ENCODE assay signal across 8 mouse cellular contexts in the genomic region with DNA sequence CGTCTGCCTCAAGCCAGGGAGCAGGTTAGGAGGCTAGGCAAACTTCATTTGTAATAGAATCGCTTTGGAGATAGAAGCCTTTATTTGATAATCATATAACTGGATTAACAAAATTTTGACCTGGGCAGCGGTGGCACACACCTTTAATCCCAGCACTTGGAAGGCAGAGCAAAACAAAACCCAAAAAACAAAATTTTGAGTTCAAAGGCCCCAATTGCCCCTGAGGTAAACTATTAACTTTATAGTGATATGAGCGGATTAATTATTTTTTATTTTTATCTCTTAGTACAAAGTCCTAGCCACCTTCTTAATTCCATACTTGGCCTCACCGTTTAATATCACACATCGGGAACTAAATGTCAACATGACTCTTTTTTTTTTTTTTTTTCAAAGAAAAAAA. TPM values are rescaled to one million over a fixed set of nuclear protein-coding genes. Genes with fewer than 3 reads are reported as not detected.
A peak's percentile ranks its signal among the peaks of the same experiment; 100 is the strongest.
DNase-seq lines count a peak whose midpoint lies in the region; ATAC-seq and TF ChIP-seq lines count a peak whose summit lies in the region.

No protein-coding gene starts in this region.

- H3ac ChIP-seq in C2C12 (ENCODE audit: control insufficient read depth, insufficient read length, low read depth), result no peak overlapping the region

- H3K27me3 ChIP-seq in heart, adult 2 months (ENCODE audit: control insufficient read depth, insufficient read depth, low read length), result no peaks in the 10 kb centered on the region
- H3K27me3 ChIP-seq in C2C12 (ENCODE audit: control insufficient read depth, insufficient read depth, insufficient read length), result no peaks in the 10 kb centered on the region
- no peaks in the 10 kb centered on the region for H3K27me3 ChIP-seq in forebrain, embryonic 14.5 days (replicated peaks; ENCODE audit: control insufficient read depth, insufficient read depth, low read length)
- H3K27me3 ChIP-seq in liver, embryonic 13.5 days, result no peaks in the 10 kb centered on the region

- peak overlapping the region; percentile 91 for H3K27ac ChIP-seq in heart, adult 2 months
- H3K27ac ChIP-seq in forebrain, embryonic 14.5 days (ENCODE audit: low read depth, low read length), result 0 out of 2 replicates have a peak overlapping the region, but pooled peaks have one; percentile 63
- H3K27ac ChIP-seq in liver, embryonic 13.5 days, result peak overlapping the region; percentile 91

- no peaks in the 10 kb centered on the region for H3K79me2 ChIP-seq in heart, adult 2 months (replicated peaks; ENCODE audit: control insufficient read depth, insufficient read depth, low read length)
- H3K79me2 ChIP-seq in C2C12 (ENCODE audit: control insufficient read depth, insufficient read depth), result peaks cover 35% of the 10 kb centered on the region

- no peak for TF ChIP-seq EP300 in heart, adult 2 months (IDR thresholded peaks at IDR 0.05; ENCODE audit: insufficient read depth, low read depth, low read length)

- H3K4me3 ChIP-seq in heart, adult 2 months, result no peak overlapping the region
- peak overlapping the region; percentile 49 for H3K4me3 ChIP-seq in C2C12 (ENCODE audit: insufficient read depth, poor library complexity, severe bottlenecking)
- H3K4me3 ChIP-seq in forebrain, embryonic 14.5 days (ENCODE audit: low read depth, low read length), result peak overlapping the region; percentile 55
- H3K4me3 ChIP-seq in liver, embryonic 13.5 days (replicated peaks), result peak overlapping the region; percentile 67

- no peak for DNase-seq in heart, adult 2 months
- DNase-seq in heart, postnatal 25 days (ENCODE audit: low spot score), result no peak
- no peak for DNase-seq in forebrain, embryonic 14.5 days (ENCODE audit: low spot score)
- no peak for DNase-seq in liver, embryonic 13.5 days
- DNase-seq in urinary bladder, postnatal 14 days (ENCODE audit: low spot score), result no peak
- no peak for DNase-seq in thymus, postnatal 0 days (ENCODE audit: low spot score)
- DNase-seq in embryo, embryonic 10 days (ENCODE audit: low spot score), result no peak

- peak overlapping the region; percentile 78 for H3K4me2 ChIP-seq in forebrain, embryonic 14.5 days (ENCODE audit: low read length)
- peak overlapping the region; percentile 81 for H3K4me2 ChIP-seq in liver, embryonic 13.5 days

- H3K79me3 ChIP-seq in C2C12 (ENCODE audit: low read depth), result peaks cover 9% of the 10 kb centered on the region

- no peak for TF ChIP-seq POLR2A in heart, adult 2 months (IDR thresholded peaks at IDR 0.05; ENCODE audit: insufficient read depth, low read depth, low read length)

- WGBS in heart, adult 2 months, result 84% methylated on average over 6 of the region's 6 CpGs
- WGBS in forebrain, embryonic 14.5 days, result 80% methylated on average over 6 of the region's 6 CpGs
- 66% methylated on average over 6 of the region's 6 CpGs for WGBS in liver, embryonic 13.5 days (ENCODE audit: insufficient replicate concordance)

- peaks cover 3% of the 10 kb centered on the region; the same call in 1 of the 2 replicates for H3K36me3 ChIP-seq in heart, adult 2 months (ENCODE audit: control insufficient read depth, insufficient read depth, low read length)
- peaks cover 14% of the 10 kb centered on the region for H3K36me3 ChIP-seq in C2C12 (ENCODE audit: control insufficient read depth, insufficient read depth)
- H3K36me3 ChIP-seq in forebrain, embryonic 14.5 days (ENCODE audit: control insufficient read depth, insufficient read depth, low read length), result peaks cover 3% of the 10 kb centered on the region; the same call in 1 of the 2 replicates
- H3K36me3 ChIP-seq in liver, embryonic 13.5 days, result peaks cover 12% of the 10 kb centered on the region

- H3K9me3 ChIP-seq in forebrain, embryonic 14.5 days (replicated peaks; ENCODE audit: control insufficient read depth, low read length), result no peaks in the 10 kb centered on the region
- no peaks in the 10 kb centered on the region for H3K9me3 ChIP-seq in liver, embryonic 13.5 days (replicated peaks)

- no peak for TF ChIP-seq CTCF in heart, adult 2 months (IDR thresholded peaks at IDR 0.05)
- TF ChIP-seq CTCF in C2C12 (IDR thresholded peaks at IDR 0.05; ENCODE audit: control insufficient read depth, insufficient read depth, insufficient read length), result no peak

- H3K4me1 ChIP-seq in heart, adult 2 months (ENCODE audit: control insufficient read depth, insufficient read depth, low read length), result peaks cover 4% of the 10 kb centered on the region
- peaks cover 13% of the 10 kb centered on the region for H3K4me1 ChIP-seq in forebrain, embryonic 14.5 days (ENCODE audit: control insufficient read depth, insufficient read depth, low read length)
- H3K4me1 ChIP-seq in liver, embryonic 13.5 days (replicated peaks), result peaks cover 33% of the 10 kb centered on the region

- H3K9ac ChIP-seq in heart, adult 2 months (ENCODE audit: low read depth, low read length), result no peak overlapping the region
- H3K9ac ChIP-seq in forebrain, embryonic 14.5 days (ENCODE audit: low read length), result peak overlapping the region; percentile 82
- peak overlapping the region; percentile 76 for H3K9ac ChIP-seq in liver, embryonic 13.5 days

- ATAC-seq in forebrain, embryonic 14.5 days, result no peak
- ATAC-seq in liver, embryonic 13.5 days (ENCODE audit: low read depth), result no peak

- intact Hi-C loops in heart, adult 2 months (cut with DNase I), result loop anchor here (5.0 to 10.0 kb wide), 2 partner anchors 46 to 462 kb away; a partner anchor contains a TSS
- intact Hi-C loops in heart, postnatal 25 days (cut with DNase I), result loop anchor here (5.0 to 10.0 kb wide), 2 partner anchors 46 to 462 kb away; a partner anchor contains a TSS

TF ChIP-seq in C2C12, 6 proteins besides CTCF, POLR2A, EP300 and RAD21:
- TF ChIP-seq MYOD1 (IDR thresholded peaks at IDR 0.05; ENCODE audit: control insufficient read depth, insufficient read length, low read depth), result no peak
- no peak for TF ChIP-seq USF1 (IDR thresholded peaks at IDR 0.05; ENCODE audit: low read depth)
- TF ChIP-seq FOSL1 (IDR thresholded peaks at IDR 0.05; ENCODE audit: insufficient read depth, low read length, poor library complexity, severe bottlenecking), result no peak
- no peak for TF ChIP-seq MYOG (IDR thresholded peaks at IDR 0.05; ENCODE audit: control insufficient read depth, extremely low read depth, insufficient read length)
- TF ChIP-seq CEBPB (IDR thresholded peaks at IDR 0.05; ENCODE audit: low read depth), result no peak
- TF ChIP-seq MAX (IDR thresholded peaks at IDR 0.05), result no peak

RNA-seq across cellular contexts. Expression of a gene that starts 1.1 kb away (rescaled TPM):
- 1 to 10 TPM; 2.0 to 2.1 TPM for total RNA-seq in heart, adult 2 months (2021)
- 5.1 and 6.1 TPM in 2 replicates for polyA plus RNA-seq in heart, adult 2 months (2012; rRNA removed)
- total RNA-seq in heart, postnatal 25 days (2021), result 1 to 10 TPM; 2.0 to 3.9 TPM
- 1.8 TPM for polyA plus RNA-seq in C2C12 (2012; fragmentation: generic; extraction: Trizol)
- 13.0 and 13.3 TPM in 2 replicates for polyA plus RNA-seq in forebrain, embryonic 14.5 days (2014; fragmentation: Nextera tagmentation; extraction: Ambion mirVana)
- polyA plus RNA-seq in liver, embryonic 13.5 days (2015; fragmentation: Nextera tagmentation; extraction: Ambion mirVana), result 5.0 and 5.6 TPM in 2 replicates
- polyA plus RNA-seq in thymus, postnatal 0 days (2015; fragmentation: Nextera tagmentation; extraction: Ambion mirVana), result 8.6 and 9.5 TPM in 2 replicates

RNA-seq across cellular contexts. Expression of a gene that starts 4.9 kb away (rescaled TPM):
- total RNA-seq in heart, adult 2 months (2021), result 10 to 100 TPM; 11.0 to 14.1 TPM
- polyA plus RNA-seq in heart, adult 2 months (2012; rRNA removed), result 12.2 and 15.5 TPM in 2 replicates
- total RNA-seq in heart, postnatal 25 days (2021), result 10 to 100 TPM; 11.8 to 13.1 TPM
- 25.6 TPM for polyA plus RNA-seq in C2C12 (2012; fragmentation: generic; extraction: Trizol)
- polyA plus RNA-seq in forebrain, embryonic 14.5 days (2014; fragmentation: Nextera tagmentation; extraction: Ambion mirVana), result 33.5 and 34.6 TPM in 2 replicates
- 26.4 and 37.1 TPM in 2 replicates for polyA plus RNA-seq in liver, embryonic 13.5 days (2015; fragmentation: Nextera tagmentation; extraction: Ambion mirVana)
- 33.6 and 44.3 TPM in 2 replicates for polyA plus RNA-seq in thymus, postnatal 0 days (2015; fragmentation: Nextera tagmentation; extraction: Ambion mirVana)

RNA-seq across cellular contexts. Expression of a gene that starts 11.9 kb away (rescaled TPM):
- under 1 TPM; 0.73 to 0.76 TPM for total RNA-seq in heart, adult 2 months (2021)
- polyA plus RNA-seq in heart, adult 2 months (2012; rRNA removed), result 0.66 and 1.5 TPM in 2 replicates
- under 1 TPM; 0.73 to 0.91 TPM for total RNA-seq in heart, postnatal 25 days (2021)
- polyA plus RNA-seq in C2C12 (2012; fragmentation: generic; extraction: Trizol), result 0.04 TPM
- 6.9 and 8.0 TPM in 2 replicates for polyA plus RNA-seq in forebrain, embryonic 14.5 days (2014; fragmentation: Nextera tagmentation; extraction: Ambion mirVana)
- polyA plus RNA-seq in liver, embryonic 13.5 days (2015; fragmentation: Nextera tagmentation; extraction: Ambion mirVana), result 0.86 and 1.0 TPM in 2 replicates
- 3.1 and 4.3 TPM in 2 replicates for polyA plus RNA-seq in thymus, postnatal 0 days (2015; fragmentation: Nextera tagmentation; extraction: Ambion mirVana)

RNA-seq across cellular contexts. Expression of a gene that starts 44.9 kb away (rescaled TPM):
- total RNA-seq in heart, adult 2 months (2021), result 10 to 100 TPM; 38.0 to 41.8 TPM
- 26.0 and 52.4 TPM in 2 replicates for polyA plus RNA-seq in heart, adult 2 months (2012; rRNA removed)
- total RNA-seq in heart, postnatal 25 days (2021), result 10 to 100 TPM; 43.6 to 51.7 TPM
- 14.5 TPM for polyA plus RNA-seq in C2C12 (2012; fragmentation: generic; extraction: Trizol)
- polyA plus RNA-seq in forebrain, embryonic 14.5 days (2014; fragmentation: Nextera tagmentation; extraction: Ambion mirVana), result 35.2 and 44.3 TPM in 2 replicates
- 29.0 and 40.3 TPM in 2 replicates for polyA plus RNA-seq in liver, embryonic 13.5 days (2015; fragmentation: Nextera tagmentation; extraction: Ambion mirVana)
- 77.1 and 80.9 TPM in 2 replicates for polyA plus RNA-seq in thymus, postnatal 0 days (2015; fragmentation: Nextera tagmentation; extraction: Ambion mirVana)

RNA-seq across cellular contexts. Expression of a gene that starts 47.6 kb away (rescaled TPM):
- under 1 TPM in 1 of 2 experiments, not detected in 1; 0.13 TPM for total RNA-seq in heart, adult 2 months (2021)
- 0.15 TPM in 1 of 2 replicates, not detected in the other for polyA plus RNA-seq in heart, adult 2 months (2012; rRNA removed)
- not detected for total RNA-seq in heart, postnatal 25 days (2021)
- not detected for polyA plus RNA-seq in C2C12 (2012; fragmentation: generic; extraction: Trizol)
- not detected in 2 replicates for polyA plus RNA-seq in forebrain, embryonic 14.5 days (2014; fragmentation: Nextera tagmentation; extraction: Ambion mirVana)
- polyA plus RNA-seq in liver, embryonic 13.5 days (2015; fragmentation: Nextera tagmentation; extraction: Ambion mirVana), result 0.03 TPM in 1 of 2 replicates, not detected in the other
- 0.06 and 0.09 TPM in 2 replicates for polyA plus RNA-seq in thymus, postnatal 0 days (2015; fragmentation: Nextera tagmentation; extraction: Ambion mirVana)
